Mouse (Mus musculus) stomach, postnatal 0 days (tissue): ENCODE measurements around the gene Taz. TPM values are rescaled to one million over a fixed set of nuclear protein-coding genes. Genes with fewer than 3 reads are reported as not detected.

ENCODE experiments used
- ATAC-seq: fragments of 200-750 bp; cut with Nextera tagmentation; 2 replicates; pipeline ENCODE4 v1.8.0; 2017; ENCODE audit not compliant: low FRiP score, low TSS enrichment
- DNase-seq: peaks from one replicate; pipeline ENCODE4 v3.0.0-alpha.2; 2016; ENCODE audit warnings: low spot score
- H3K27ac ChIP-seq: fragments of 300-500 bp; sonication (generic); replicated peaks from 2 replicates; pipeline ENCODE4 v1.5.1; 2014; ENCODE audit warnings: mild to moderate bottlenecking, control low read depth
- H3K27me3 ChIP-seq: fragments of 300-500 bp; sonication (generic); 2 replicates; pipeline ENCODE4 v1.6.1; 2014; ENCODE audit warnings: low read length; ENCODE audit not compliant: control insufficient read depth, insufficient read depth
- H3K36me3 ChIP-seq: fragments of 300-500 bp; sonication (generic); 2 replicates; pipeline ENCODE4 v1.6.1; 2014; ENCODE audit warnings: low read length, mixed read lengths; ENCODE audit not compliant: control insufficient read depth, insufficient read depth
- H3K4me1 ChIP-seq: fragments of 300-500 bp; sonication (generic); replicated peaks from 2 replicates; pipeline ENCODE4 v1.6.1; 2014; ENCODE audit warnings: antibody characterized with exemption; ENCODE audit not compliant: control insufficient read depth, insufficient read depth
- H3K4me2 ChIP-seq: fragments of 300-500 bp; sonication (generic); replicated peaks from 2 replicates; pipeline ENCODE4 v1.6.1; 2014; ENCODE audit warnings: low read depth, mild to moderate bottlenecking, control low read depth, moderate library complexity
- H3K4me3 ChIP-seq: fragments of 300-500 bp; sonication (generic); 2 replicates; pipeline ENCODE4 v1.5.1; 2014; ENCODE audit warnings: low read depth, low read length, control low read depth
- H3K9ac ChIP-seq: fragments of 300-500 bp; sonication (generic); 2 replicates; pipeline ENCODE4 v1.6.1; 2014; ENCODE audit warnings: mild to moderate bottlenecking, low read length, control low read depth, mixed read lengths
- H3K9me3 ChIP-seq: fragments of 300-500 bp; sonication (generic); 2 replicates; pipeline ENCODE4 v1.6.1; 2016; ENCODE audit warnings: low read length; ENCODE audit not compliant: control insufficient read depth
- CTCF ChIP-seq: IDR thresholded peaks from 2 replicates; pipeline ENCODE4 v1.5.1; 2016; ENCODE audit warnings: antibody characterized with exemption, low read depth, mild to moderate bottlenecking, moderate library complexity
- EP300 ChIP-seq: optimal IDR thresholded peaks from 2 replicates; pipeline ENCODE3; 2016; ENCODE audit warnings: antibody characterized with exemption
- WGBS: fragments of 180-500 bp; shearing (Covaris S2); extraction: QIAGEN DNeasy Blood & Tissue Kit; methylation state at CpG from one replicate; pipeline ENCODE4 v1.1.7; 2014; 5-methylcytosine and 5-hydroxymethylcytosine counted together
- polyA plus RNA-seq: library from polyadenylated mRNA; unstranded; fragments of >200 nt; fragmentation: Nextera tagmentation; extraction: Ambion mirVana; gene quantifications from 2 replicates; pipeline ENCODE4 v1.2.1, GENCODE M21; 2015

Taz gene
- polyA plus RNA-seq, 1 experiment from 2014 or later = 59.5 TPM

- WGBS = 12% methylated on average over 27 of the region's 27 CpGs
- no peaks in the 10 kb centered on the region for H3K9me3 ChIP-seq
- H3K9ac ChIP-seq = peak overlapping the region; percentile 72
- peak overlapping the region; percentile 53 for H3K4me2 ChIP-seq
- H3K4me3 ChIP-seq = peak overlapping the region; percentile 51
- peak; percentile 39 for DNase-seq
- no peaks in the 10 kb centered on the region for H3K4me1 ChIP-seq
- no peak for TF ChIP-seq EP300
- peak; percentile 4; the same call in 1 of the 2 replicates for TF ChIP-seq CTCF
- H3K36me3 ChIP-seq = peaks cover 3% of the 10 kb centered on the region; the same call in 1 of the 2 replicates
- no peak for ATAC-seq
- H3K27ac ChIP-seq = peak overlapping the region; percentile 82
- H3K27me3 ChIP-seq = no peaks in the 10 kb centered on the region
Observed at GRCm38 (mm10) chrX:74270902-74271551, 10.7 kb upstream of the Taz start.

GRCm38 (mm10) chrX:74273422-74274322 is 8.0 kb upstream of the Taz start:
- Histone ChIP-seq H3K9me3 (no peaks in the 10 kb centered on the region), H3K27me3 (no peaks in the 10 kb centered on the region), H3K4me3 (no peak overlapping the region), H3K36me3 (peaks cover 3% of the 10 kb centered on the region; the same call in 1 of the 2 replicates), H3K9ac (no peak overlapping the region), H3K4me2 (no peak overlapping the region), H3K27ac (peak overlapping the region; percentile 30; the same call in 1 of the 2 replicates), H3K4me1 (no peaks in the 10 kb centered on the region)
- no peak for TF ChIP-seq CTCF
- no peak for TF ChIP-seq EP300
- 32% methylated on average over 10 of the region's 10 CpGs for WGBS
- ATAC-seq (no peak), DNase-seq (no peak)

- Histone ChIP-seq H3K4me1 (no peaks in the 10 kb centered on the region), H3K9ac (no peak overlapping the region), H3K4me3 (no peak overlapping the region), H3K27ac (no peak overlapping the region), H3K36me3 (no peaks in the 10 kb centered on the region), H3K9me3 (no peaks in the 10 kb centered on the region), H3K27me3 (no peaks in the 10 kb centered on the region), H3K4me2 (no peak overlapping the region)
- ATAC-seq (no peak), DNase-seq (no peak)
- 64% methylated on average over 8 of the region's 8 CpGs for WGBS
- no peak for TF ChIP-seq EP300
- no peak for TF ChIP-seq CTCF
Observed at GRCm38 (mm10) chrX:74277916-74278315, 3.8 kb upstream of the Taz start.

GRCm38 (mm10) chrX:74281041-74281731 is 526 bp upstream of the Taz start:
- TF ChIP-seq EP300 = no peak
- TF ChIP-seq CTCF = no peak
- Histone ChIP-seq H3K27ac (peak overlapping the region; percentile 76), H3K27me3 (no peaks in the 10 kb centered on the region), H3K4me1 (no peaks in the 10 kb centered on the region), H3K36me3 (no peaks in the 10 kb centered on the region), H3K4me3 (peak overlapping the region; percentile 52), H3K4me2 (peak overlapping the region; percentile 60), H3K9me3 (no peaks in the 10 kb centered on the region), H3K9ac (peak overlapping the region; percentile 43; the same call in 1 of the 2 replicates)
- no peak for DNase-seq
- ATAC-seq = no peak
- WGBS = 12% methylated on average over 14 of the region's 14 CpGs

GRCm38 (mm10) chrX:74282395-74283091 is 831 bp downstream of the Taz start:
- H3K27me3 ChIP-seq = no peaks in the 10 kb centered on the region
- no peaks in the 10 kb centered on the region for H3K4me1 ChIP-seq
- peak overlapping the region; percentile 60 for H3K4me2 ChIP-seq
- DNase-seq = peak; percentile 87
- no peaks in the 10 kb centered on the region for H3K36me3 ChIP-seq
- H3K27ac ChIP-seq = peak overlapping the region; percentile 89
- ATAC-seq = peak; percentile 67
- peak overlapping the region; percentile 52 for H3K4me3 ChIP-seq
- peak overlapping the region; percentile 75 for H3K9ac ChIP-seq
- no peaks in the 10 kb centered on the region for H3K9me3 ChIP-seq
- no peak for TF ChIP-seq EP300
- TF ChIP-seq CTCF = no peak
- 22% methylated on average over 39 of the region's 39 CpGs for WGBS
